7 mouse cellular contexts compared by ENCODE assay signal in the genomic region with DNA sequence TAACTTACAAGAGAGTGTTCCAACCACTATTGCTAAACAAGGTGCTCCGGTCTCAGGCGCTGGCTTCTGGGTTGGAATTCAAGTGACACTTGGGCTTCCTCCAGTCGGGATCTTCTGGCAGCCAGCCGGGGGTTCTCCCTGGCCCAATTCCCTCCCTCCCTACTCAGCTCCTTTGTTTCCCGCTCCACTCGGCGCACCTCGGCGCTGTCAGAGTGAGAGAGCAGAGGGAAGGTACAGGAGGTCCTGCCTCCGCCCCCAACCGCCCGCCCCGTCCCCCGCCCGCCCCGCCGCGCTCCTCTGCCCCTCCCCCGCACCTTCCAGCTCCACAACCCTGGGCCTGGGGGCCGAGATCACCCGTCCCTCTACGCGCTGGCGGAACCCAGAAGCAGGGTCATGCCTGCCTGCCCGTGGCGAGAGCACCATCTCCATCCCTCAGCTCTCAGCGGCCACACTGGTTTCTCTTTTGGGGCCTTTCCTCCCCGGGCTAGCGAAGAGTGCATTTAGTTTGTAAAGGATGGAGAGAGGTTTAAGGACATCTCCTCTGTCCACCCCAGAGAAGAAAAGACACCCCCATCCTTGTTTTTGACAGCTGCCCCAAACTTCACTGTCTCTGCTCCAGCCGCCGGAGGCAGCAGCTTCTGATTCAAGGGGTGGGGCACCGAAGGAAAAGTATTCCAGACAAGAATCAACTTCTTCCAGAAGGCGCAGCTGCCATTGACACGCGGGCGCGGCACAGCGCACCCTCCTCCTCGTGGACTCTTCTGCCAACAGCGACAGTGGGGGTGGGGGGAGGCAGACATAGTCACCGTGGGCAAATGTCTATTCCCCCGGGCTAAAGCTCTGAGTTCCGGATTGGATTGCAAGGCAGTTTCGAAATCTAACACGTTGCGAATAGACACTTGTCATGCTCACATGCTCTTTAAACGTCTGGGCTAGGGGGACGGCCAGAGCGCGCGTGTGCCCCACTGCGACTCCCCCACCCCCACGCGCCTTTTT. TPM values are rescaled to one million over a fixed set of nuclear protein-coding genes. Genes with fewer than 3 reads are reported as not detected.
DNase-seq lines count a peak whose midpoint lies in the region; ATAC-seq and TF ChIP-seq lines count a peak whose summit lies in the region.

No protein-coding gene starts in this region.

- peak; percentile 36 for ATAC-seq in forebrain, embryonic 16.5 days
- ATAC-seq in hindbrain, embryonic 11.5 days (ENCODE audit: low FRiP score): peak; percentile 62
- peak; percentile 65 for ATAC-seq in limb, embryonic 13.5 days (ENCODE audit: low FRiP score, low read depth)
- ATAC-seq in midbrain, embryonic 13.5 days: peak; percentile 53

- TF ChIP-seq POLR2A in brain, embryonic 14.5 days (IDR thresholded peaks at IDR 0.05; ENCODE audit: borderline replicate concordance, extremely low read depth, insufficient read depth, insufficient read length, poor library complexity, severe bottlenecking): peak; percentile 24; the same call in 1 of the 2 replicates

- no peaks in the 10 kb centered on the region for H3K36me3 ChIP-seq in forebrain, embryonic 16.5 days (ENCODE audit: control insufficient read depth, insufficient read depth)
- no peaks in the 10 kb centered on the region for H3K36me3 ChIP-seq in hindbrain, embryonic 11.5 days (ENCODE audit: control insufficient read depth, insufficient read depth, low read length)
- peaks cover 2% of the 10 kb centered on the region; the same call in 1 of the 2 replicates for H3K36me3 ChIP-seq in limb, embryonic 13.5 days
- no peaks in the 10 kb centered on the region for H3K36me3 ChIP-seq in midbrain, embryonic 13.5 days

- peak overlapping the region; percentile 56 for H3K4me3 ChIP-seq in forebrain, embryonic 16.5 days (replicated peaks; ENCODE audit: low read length)
- H3K4me3 ChIP-seq in hindbrain, embryonic 11.5 days (ENCODE audit: low read depth, low read length): peak overlapping the region; percentile 59
- peak overlapping the region; percentile 87 for H3K4me3 ChIP-seq in limb, embryonic 13.5 days
- H3K4me3 ChIP-seq in midbrain, embryonic 13.5 days (replicated peaks): peak overlapping the region; percentile 70

- no peak for TF ChIP-seq CTCF in brain, embryonic 14.5 days (IDR thresholded peaks at IDR 0.05; ENCODE audit: borderline replicate concordance, extremely low read depth, insufficient read depth, insufficient read length)

- peak overlapping the region; percentile 61 for H3K9ac ChIP-seq in forebrain, embryonic 16.5 days (replicated peaks; ENCODE audit: low read depth, low read length)
- peak overlapping the region; percentile 68 for H3K9ac ChIP-seq in hindbrain, embryonic 11.5 days (ENCODE audit: low read depth, low read length)
- H3K9ac ChIP-seq in limb, embryonic 13.5 days: peak overlapping the region; percentile 97
- peak overlapping the region; percentile 83 for H3K9ac ChIP-seq in midbrain, embryonic 13.5 days (replicated peaks)

- H3K4me1 ChIP-seq in forebrain, embryonic 16.5 days (replicated peaks; ENCODE audit: control insufficient read depth, insufficient read depth, low read length): peaks cover 53% of the 10 kb centered on the region
- no peaks in the 10 kb centered on the region; the same call in 1 of the 2 replicates for H3K4me1 ChIP-seq in hindbrain, embryonic 11.5 days (replicated peaks; ENCODE audit: control insufficient read depth, insufficient read depth, low read length)
- peaks cover 17% of the 10 kb centered on the region for H3K4me1 ChIP-seq in limb, embryonic 13.5 days
- peaks cover 63% of the 10 kb centered on the region for H3K4me1 ChIP-seq in midbrain, embryonic 13.5 days (replicated peaks)

- under 1% methylated on average over 46 of the region's 54 CpGs for WGBS in forebrain, embryonic 16.5 days
- WGBS in hindbrain, embryonic 11.5 days: under 1% methylated on average over 44 of the region's 54 CpGs
- WGBS in limb, embryonic 13.5 days: 1% methylated on average over 50 of the region's 54 CpGs
- under 1% methylated on average over 52 of the region's 54 CpGs for WGBS in midbrain, embryonic 13.5 days

- peak overlapping the region; percentile 67 for H3K27ac ChIP-seq in forebrain, embryonic 16.5 days (ENCODE audit: low read length)
- H3K27ac ChIP-seq in hindbrain, embryonic 11.5 days (ENCODE audit: low read depth, low read length): peak overlapping the region; percentile 89
- H3K27ac ChIP-seq in limb, embryonic 13.5 days: peak overlapping the region; percentile 98
- H3K27ac ChIP-seq in midbrain, embryonic 13.5 days: peak overlapping the region; percentile 89

- peaks cover 12% of the 10 kb centered on the region; the same call in 1 of the 2 replicates for H3K27me3 ChIP-seq in forebrain, embryonic 16.5 days (replicated peaks; ENCODE audit: control insufficient read depth, insufficient read depth, low read length)
- no peaks in the 10 kb centered on the region for H3K27me3 ChIP-seq in hindbrain, embryonic 11.5 days (ENCODE audit: control insufficient read depth, insufficient read depth, low read length)
- H3K27me3 ChIP-seq in limb, embryonic 13.5 days: no peaks in the 10 kb centered on the region
- peaks cover 37% of the 10 kb centered on the region for H3K27me3 ChIP-seq in midbrain, embryonic 13.5 days

- H3K9me3 ChIP-seq in forebrain, embryonic 16.5 days (ENCODE audit: control insufficient read depth, low read length): no peaks in the 10 kb centered on the region
- H3K9me3 ChIP-seq in hindbrain, embryonic 11.5 days (ENCODE audit: control insufficient read depth, low read length): no peaks in the 10 kb centered on the region
- H3K9me3 ChIP-seq in limb, embryonic 13.5 days: no peaks in the 10 kb centered on the region
- H3K9me3 ChIP-seq in midbrain, embryonic 13.5 days: no peaks in the 10 kb centered on the region

- H3K4me2 ChIP-seq in forebrain, embryonic 16.5 days (ENCODE audit: low read length): peak overlapping the region; percentile 87
- H3K4me2 ChIP-seq in hindbrain, embryonic 11.5 days (replicated peaks; ENCODE audit: low read depth, low read length): peak overlapping the region; percentile 70
- H3K4me2 ChIP-seq in limb, embryonic 13.5 days (replicated peaks): peak overlapping the region; percentile 96
- H3K4me2 ChIP-seq in midbrain, embryonic 13.5 days (replicated peaks): peak overlapping the region; percentile 97

- DNase-seq in Muller cell, postnatal 12 days (ENCODE audit: inconsistent ontology term): peak; percentile 90
- peak; percentile 79 for DNase-seq in brain, embryonic 14.5 days (ENCODE audit: low read depth)
- DNase-seq in hindbrain, embryonic 11.5 days (ENCODE audit: low spot score): peak; percentile 79
- peak; percentile 56 to 79 for DNase-seq in spleen, postnatal 4 days (ENCODE audit: low spot score in 2 of 2)

RNA-seq across cellular contexts. Expression of a gene that starts 2.1 kb away (rescaled TPM):
- polyA plus RNA-seq in brain, embryonic 14.5 days (2012; rRNA removed): 17.2 and 19.2 TPM in 2 replicates
- 9.7 and 11.8 TPM in 2 replicates for polyA plus RNA-seq in forebrain, embryonic 16.5 days (2015; fragmentation: Nextera tagmentation; extraction: Ambion mirVana)
- polyA plus RNA-seq in hindbrain, embryonic 11.5 days (2014; fragmentation: Nextera tagmentation; extraction: Ambion mirVana): 61.6 and 66.0 TPM in 2 replicates
- 98.7 and 103 TPM in 2 replicates for polyA plus RNA-seq in limb, embryonic 13.5 days (2015; fragmentation: Nextera tagmentation; extraction: Ambion mirVana)
- polyA plus RNA-seq in midbrain, embryonic 13.5 days (2015; fragmentation: Nextera tagmentation; extraction: Ambion mirVana): 25.0 and 29.6 TPM in 2 replicates

Comparison
In these comparisons a context has a peak if more than half of its experiments do, and no peak if none do; other contexts are left out.
1. Peak in every context shown above with its lines: DNase-seq, ATAC-seq, H3K4me3 ChIP-seq and H3K27ac ChIP-seq.